In the genomic region with DNA sequence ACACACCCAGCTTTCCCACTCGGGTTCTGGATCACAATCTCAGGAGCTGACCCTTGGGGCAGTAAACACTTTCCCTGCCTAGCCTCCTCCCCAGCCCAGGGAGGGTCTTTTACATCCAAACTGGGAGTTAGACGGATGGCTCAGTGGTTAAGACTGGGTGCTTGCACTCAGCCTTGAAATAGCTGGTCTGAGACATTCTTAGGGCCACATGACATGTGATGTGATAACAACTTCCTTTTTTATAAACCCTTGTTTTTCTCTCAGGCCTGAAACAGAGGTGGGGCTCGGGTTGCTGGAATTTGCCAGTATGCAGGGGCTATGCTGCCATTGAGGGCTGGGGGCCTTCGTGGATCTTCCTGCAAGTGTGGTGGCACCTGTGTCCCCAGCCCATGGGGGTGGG, we compare ENCODE assay signal across 37 mouse cellular contexts. TPM values are rescaled to one million over a fixed set of nuclear protein-coding genes. Genes with fewer than 3 reads are reported as not detected.
DNase-seq lines count a peak whose midpoint lies in the region; ATAC-seq and TF ChIP-seq lines count a peak whose summit lies in the region.
"Had no signal": no experiment of that assay in that cellular context is flagged by ENCODE, and none has a peak within 500 bp of the region (broad histone marks: within the 10 kb centered on the region; RNA-seq: fewer than 3 reads in every experiment).

No protein-coding gene starts in this region.

- H3K79me2 ChIP-seq in MEL (ENCODE audit: control insufficient read depth, insufficient read depth, low read length, poor library complexity), result peaks cover 9% of the 10 kb centered on the region

- peaks cover 28% of the 10 kb centered on the region for H3K4me1 ChIP-seq in liver, postnatal 0 days (ENCODE audit: insufficient read depth)
- peaks cover 19% of the 10 kb centered on the region for H3K4me1 ChIP-seq in liver, embryonic 11.5 days (replicated peaks; ENCODE audit: control insufficient read depth, insufficient read depth, low read length)
- H3K4me1 ChIP-seq in MEL (ENCODE audit: control insufficient read depth in 1 of 2, insufficient read depth in 2 of 2, low read length in 2 of 2), result peaks cover 19 to 35% of the 10 kb centered on the region in 2 experiments

- no peak overlapping the region for H3K4me3 ChIP-seq in liver, postnatal 0 days (ENCODE audit: low read depth, low read length)
- H3K4me3 ChIP-seq in liver, embryonic 11.5 days (ENCODE audit: low read depth, low read length), result no peak overlapping the region
- H3K4me3 ChIP-seq in MEL (ENCODE audit: control insufficient read depth in 1 of 2, insufficient read depth in 1 of 2, low read depth in 2 of 2, low read length in 2 of 2), result no peak overlapping the region
- H3K4me3 ChIP-seq: embryonic facial prominence, embryonic 10.5 days; embryonic facial prominence, embryonic 15.5 days; forebrain, embryonic 13.5 days; heart, embryonic 12.5 days; hindbrain, embryonic 13.5 days; limb, embryonic 10.5 days; limb, embryonic 15.5 days; neural tube, embryonic 15.5 days had no signal

- H3K9me3 ChIP-seq in liver, postnatal 0 days (ENCODE audit: low read length), result no peaks in the 10 kb centered on the region
- H3K9me3 ChIP-seq in liver, embryonic 11.5 days (ENCODE audit: control insufficient read depth, low read length), result no peaks in the 10 kb centered on the region
- H3K9me3 ChIP-seq in MEL (replicated peaks; ENCODE audit: insufficient read depth, low read length), result no peaks in the 10 kb centered on the region
- H3K9me3 ChIP-seq: embryonic facial prominence, embryonic 10.5 days; embryonic facial prominence, embryonic 15.5 days; forebrain, embryonic 13.5 days; heart, embryonic 12.5 days; hindbrain, embryonic 13.5 days; limb, embryonic 10.5 days; limb, embryonic 15.5 days; neural tube, embryonic 15.5 days had no signal

- no peak for TF ChIP-seq RAD21 in MEL (IDR thresholded peaks at IDR 0.05; ENCODE audit: low read depth, low read length)

- intact Hi-C loops in gastrocnemius, postnatal 36 days (cut with DNase I), result loop anchor here (2.0 kb wide), 1 partner anchor 31 kb away; no protein-coding TSS in a partner anchor

- TF ChIP-seq CTCF in liver, postnatal 0 days (IDR thresholded peaks at IDR 0.05; ENCODE audit: low read depth), result no peak
- no peak for TF ChIP-seq CTCF in MEL (IDR thresholded peaks at IDR 0.05 in 2 of 3, conservative IDR thresholded peaks at IDR 0.05 in 1 of 3; ENCODE audit: control insufficient read depth in 1 of 3, insufficient read depth in 1 of 3, low read depth in 2 of 3, low read length in 3 of 3, poor library complexity in 1 of 3, severe bottlenecking in 1 of 3)

- H3K9ac ChIP-seq in liver, postnatal 0 days (replicated peaks), result no peak overlapping the region
- H3K9ac ChIP-seq in liver, embryonic 11.5 days (ENCODE audit: low read depth, low read length), result no peak overlapping the region
- H3K9ac ChIP-seq in MEL (ENCODE audit: control insufficient read depth, low read depth, low read length, poor library complexity, severe bottlenecking), result peak overlapping the region; percentile 38
- H3K9ac ChIP-seq: embryonic facial prominence, embryonic 15.5 days; forebrain, embryonic 13.5 days; heart, embryonic 12.5 days; hindbrain, embryonic 13.5 days; limb, embryonic 15.5 days; lung, embryonic 14.5 days; neural tube, embryonic 15.5 days had no signal

- TF ChIP-seq EP300 in liver, postnatal 0 days (IDR thresholded peaks at IDR 0.05; ENCODE audit: low read depth), result no peak
- TF ChIP-seq EP300 in MEL (IDR thresholded peaks at IDR 0.05; ENCODE audit: low read depth in 1 of 2, low read length in 2 of 2), result peak; percentile 23 to 34; a peak in 1 of 4 replicates

- no peak overlapping the region for H3K4me2 ChIP-seq in liver, postnatal 0 days (ENCODE audit: low read depth, low read length)
- no peak overlapping the region for H3K4me2 ChIP-seq in liver, embryonic 11.5 days
- H3K4me2 ChIP-seq: embryonic facial prominence, embryonic 15.5 days; forebrain, embryonic 13.5 days; heart, embryonic 12.5 days; hindbrain, embryonic 13.5 days; limb, embryonic 15.5 days; lung, embryonic 14.5 days; neural tube, embryonic 15.5 days had no signal

- no peaks in the 10 kb centered on the region for H3K27me3 ChIP-seq in liver, postnatal 0 days (ENCODE audit: insufficient read depth, low read length)
- H3K27me3 ChIP-seq in liver, embryonic 11.5 days (replicated peaks; ENCODE audit: control insufficient read depth, insufficient read depth, low read length), result no peaks in the 10 kb centered on the region
- no peaks in the 10 kb centered on the region for H3K27me3 ChIP-seq in MEL (ENCODE audit: control insufficient read depth in 1 of 2, insufficient read depth in 2 of 2, low read length in 2 of 2)
- H3K27me3 ChIP-seq: CH12.LX; embryonic facial prominence, embryonic 15.5 days; heart, embryonic 12.5 days; limb, embryonic 15.5 days had no signal

- H3K36me3 ChIP-seq in liver, postnatal 0 days (replicated peaks; ENCODE audit: insufficient read depth, low read length), result no peaks in the 10 kb centered on the region
- no peaks in the 10 kb centered on the region for H3K36me3 ChIP-seq in liver, embryonic 11.5 days (ENCODE audit: control insufficient read depth, insufficient read depth, low read length)
- H3K36me3 ChIP-seq in MEL (ENCODE audit: control insufficient read depth in 1 of 2, insufficient read depth in 2 of 2, low read length in 2 of 2), result peaks cover 0 to 36% of the 10 kb centered on the region in 2 experiments; a peak in 2 of 4 replicates
- H3K36me3 ChIP-seq: embryonic facial prominence, embryonic 10.5 days; embryonic facial prominence, embryonic 15.5 days; heart, embryonic 12.5 days; hindbrain, embryonic 13.5 days; limb, embryonic 10.5 days; limb, embryonic 15.5 days; neural tube, embryonic 15.5 days had no signal

- TF ChIP-seq POLR2A in MEL (IDR thresholded peaks at IDR 0.05; ENCODE audit: control insufficient read depth in 1 of 2, insufficient read depth in 1 of 2, low read depth in 1 of 2, low read length in 2 of 2, poor library complexity in 1 of 2), result no peak

- peak overlapping the region; percentile 16; the same call in 1 of the 2 replicates for H3K27ac ChIP-seq in liver, postnatal 0 days (ENCODE audit: low read depth)
- no peak overlapping the region for H3K27ac ChIP-seq in liver, embryonic 11.5 days (ENCODE audit: low read depth, low read length)
- peak overlapping the region; percentile 64 for H3K27ac ChIP-seq in MEL (ENCODE audit: control insufficient read depth, low read depth, low read length)
- H3K27ac ChIP-seq: embryonic facial prominence, embryonic 10.5 days; embryonic facial prominence, embryonic 15.5 days; forebrain, embryonic 13.5 days; hindbrain, embryonic 13.5 days; kidney, postnatal 0 days; limb, embryonic 10.5 days; limb, embryonic 15.5 days; neural tube, embryonic 15.5 days had no signal

- WGBS in liver, postnatal 0 days (ENCODE audit: insufficient replicate concordance), result 35% methylated on average over 4 of the region's 4 CpGs
- WGBS in liver, embryonic 11.5 days, result 55% methylated on average over 4 of the region's 4 CpGs

- DNase-seq in liver, postnatal 0 days, result no peak
- no peak for DNase-seq in liver, embryonic 11.5 days (ENCODE audit: low spot score)
- DNase-seq in 416B (ENCODE audit: low read depth) (peak; percentile 19), MEL (ENCODE audit: low read depth, low spot score) (peak; percentile 73)
- no peak for DNase-seq in gastrocnemius, postnatal 36 days
- no peak for DNase-seq in layer of hippocampus, postnatal 10 days (ENCODE audit: low spot score in 2 of 2)
- DNase-seq: adrenal gland, adult 8-10 months; cerebellum, adult 18-20 months; cerebellum, postnatal 10 days; gastrocnemius, postnatal 14 days; heart, adult 18-20 months; heart, postnatal 4 days; kidney, adult 8-10 months; kidney, postnatal 4 days; layer of hippocampus, postnatal 36 days; lung, embryonic 14.5 days; lung, postnatal 36 days; midbrain, embryonic 14.5 days; right cerebral cortex, postnatal 25 days; spleen, adult 18-20 months; thymus, postnatal 14 days had no signal

- ATAC-seq in liver, postnatal 0 days, result no peak
- no peak for ATAC-seq in liver, embryonic 11.5 days (replicated peaks; ENCODE audit: low FRiP score)
- 0 out of 2 replicates have a peak, but pooled peaks have one; percentile 31 for ATAC-seq in monocyte, adult 5-6 weeks (replicated peaks; ENCODE audit: insufficient number of reproducible peaks, low FRiP score, low TSS enrichment, poor library complexity, severe bottlenecking)
- ATAC-seq: forebrain, embryonic 13.5 days; intestine, embryonic 16.5 days had no signal

RNA-seq across cellular contexts. Expression of a gene that starts 3.7 kb away (rescaled TPM):
- polyA plus RNA-seq in liver, postnatal 0 days (2015; fragmentation: Nextera tagmentation; extraction: Ambion mirVana), result 395 and 411 TPM in 2 replicates
- polyA plus RNA-seq in liver, embryonic 11.5 days (2014; fragmentation: Nextera tagmentation; extraction: Ambion mirVana), result 88.7 and 97.3 TPM in 2 replicates
- 116 and 198 TPM in 2 replicates for total RNA-seq in MEL (2012; rRNA removed)
- polyA plus RNA-seq in MEL (2012; ENCODE audit: insufficient read depth in 1 of 2, insufficient read length in 2 of 2, low read depth in 1 of 2, low replicate concordance in 2 of 2, missing spikeins in 1 of 2), result 100 to 1,000 TPM; 267 to 471 TPM
- 233 to 306 TPM (median 259 TPM) in 3 replicates for total RNA-seq in monocyte, adult 5-6 weeks (2017)
- total RNA-seq in gastrocnemius, postnatal 36 days (2021), result 100 to 1,000 TPM; 112 to 171 TPM
- total RNA-seq in layer of hippocampus, postnatal 10 days (2021), result 10 to 100 TPM; 90.7 to 93.9 TPM

RNA-seq across cellular contexts. Expression of a gene that starts 21.4 kb away (rescaled TPM):
- 1.6 and 2.1 TPM in 2 replicates for polyA plus RNA-seq in liver, postnatal 0 days (2015; fragmentation: Nextera tagmentation; extraction: Ambion mirVana)
- polyA plus RNA-seq in liver, embryonic 11.5 days (2014; fragmentation: Nextera tagmentation; extraction: Ambion mirVana), result 3.0 and 5.0 TPM in 2 replicates
- 2.6 and 2.8 TPM in 2 replicates for total RNA-seq in MEL (2012; rRNA removed)
- polyA plus RNA-seq in MEL (2012; ENCODE audit: insufficient read depth in 1 of 2, insufficient read length in 2 of 2, low read depth in 1 of 2, low replicate concordance in 2 of 2, missing spikeins in 1 of 2), result 1 to 10 TPM in 1 of 2 experiments, not detected in 1; 6.4 TPM
- total RNA-seq in monocyte, adult 5-6 weeks (2017), result 0.10 to 6.7 TPM (median 0.96 TPM) in 3 replicates
- 10 to 100 TPM; 21.3 to 22.4 TPM for total RNA-seq in gastrocnemius, postnatal 36 days (2021)
- 1 to 10 TPM; 4.4 to 5.4 TPM for total RNA-seq in layer of hippocampus, postnatal 10 days (2021)

RNA-seq across cellular contexts. Expression of a gene that starts 51.6 kb away (rescaled TPM):
- polyA plus RNA-seq in liver, postnatal 0 days (2015; fragmentation: Nextera tagmentation; extraction: Ambion mirVana), result 15.5 and 18.1 TPM in 2 replicates
- polyA plus RNA-seq in liver, embryonic 11.5 days (2014; fragmentation: Nextera tagmentation; extraction: Ambion mirVana), result 59.8 and 65.3 TPM in 2 replicates
- total RNA-seq in MEL (2012; rRNA removed), result 49.6 and 66.3 TPM in 2 replicates
- polyA plus RNA-seq in MEL (2012; ENCODE audit: insufficient read depth in 1 of 2, insufficient read length in 2 of 2, low read depth in 1 of 2, low replicate concordance in 2 of 2, missing spikeins in 1 of 2), result 10 to 100 TPM in 1 of 2 experiments, not detected in 1; 74.8 TPM
- total RNA-seq in monocyte, adult 5-6 weeks (2017), result 129 to 201 TPM (median 159 TPM) in 3 replicates
- 10 to 100 TPM; 79.5 to 81.0 TPM for total RNA-seq in gastrocnemius, postnatal 36 days (2021)
- total RNA-seq in layer of hippocampus, postnatal 10 days (2021), result 10 to 100 TPM; 78.4 to 84.6 TPM

RNA-seq across cellular contexts. Expression of a gene that starts 52.0 kb away (rescaled TPM):
- 0.15 and 0.25 TPM in 2 replicates for polyA plus RNA-seq in liver, postnatal 0 days (2015; fragmentation: Nextera tagmentation; extraction: Ambion mirVana)
- polyA plus RNA-seq in liver, embryonic 11.5 days (2014; fragmentation: Nextera tagmentation; extraction: Ambion mirVana), result 1.2 TPM in 2 replicates
- total RNA-seq in MEL (2012; rRNA removed), result 0.92 and 1.9 TPM in 2 replicates
- polyA plus RNA-seq in MEL (2012; ENCODE audit: insufficient read depth in 1 of 2, insufficient read length in 2 of 2, low read depth in 1 of 2, low replicate concordance in 2 of 2, missing spikeins in 1 of 2), result 1 to 10 TPM in 1 of 2 experiments, not detected in 1; 1.0 TPM
- total RNA-seq in monocyte, adult 5-6 weeks (2017), result 4.0 to 6.5 TPM (median 4.4 TPM) in 3 replicates
- 1 to 10 TPM; 1.6 to 1.7 TPM for total RNA-seq in gastrocnemius, postnatal 36 days (2021)
- 10 to 100 TPM; 10.3 to 10.5 TPM for total RNA-seq in layer of hippocampus, postnatal 10 days (2021)

RNA-seq across cellular contexts. Expression of a gene that starts 52.0 kb away (rescaled TPM):
- polyA plus RNA-seq in liver, postnatal 0 days (2015; fragmentation: Nextera tagmentation; extraction: Ambion mirVana), result not detected in 2 replicates
- polyA plus RNA-seq in liver, embryonic 11.5 days (2014; fragmentation: Nextera tagmentation; extraction: Ambion mirVana), result not detected in 2 replicates
- 0.20 TPM in 1 of 2 replicates, not detected in the other for total RNA-seq in MEL (2012; rRNA removed)
- not detected for polyA plus RNA-seq in MEL (2012; ENCODE audit: insufficient read depth in 1 of 2, insufficient read length in 2 of 2, low read depth in 1 of 2, low replicate concordance in 2 of 2, missing spikeins in 1 of 2)
- total RNA-seq in monocyte, adult 5-6 weeks (2017), result not detected in 3 replicates
- total RNA-seq in gastrocnemius, postnatal 36 days (2021), result not detected
- total RNA-seq in layer of hippocampus, postnatal 10 days (2021), result not detected
- total RNA-seq: adrenal gland, adult 8-10 months; ES-E14; gastrocnemius, postnatal 14 days; heart, adult 18-20 months; heart, postnatal 4 days had no signal
- polyA plus RNA-seq: C2C12; embryonic facial prominence, embryonic 10.5 days; embryonic facial prominence, embryonic 15.5 days; forebrain, embryonic 13.5 days; heart, embryonic 12.5 days; heart, postnatal 0 days; hindbrain, embryonic 13.5 days; intestine, embryonic 16.5 days; limb, embryonic 10.5 days; limb, embryonic 15.5 days; lung, embryonic 14.5 days; midbrain, embryonic 14.5 days; neural tube, embryonic 15.5 days; stomach, embryonic 16.5 days had no signal

Comparison
In these comparisons a context has a peak if more than half of its experiments do, and no peak if none do; other contexts are left out.
1. DNase-seq: peak in 416B (single experiment) and MEL (single experiment); none in liver, postnatal 0 days (single experiment), liver, embryonic 11.5 days (single experiment), gastrocnemius, postnatal 36 days (0 of 2) and layer of hippocampus, postnatal 10 days (0 of 2).